Mouse (Mus musculus) retina, postnatal 1 day (tissue): ENCODE measurements around the gene Ano10.

ENCODE experiments used
- DNase-seq: peaks from one replicate; pipeline ENCODE4 v3.0.0-alpha.2; 2012

Ano10 gene

DNA sequence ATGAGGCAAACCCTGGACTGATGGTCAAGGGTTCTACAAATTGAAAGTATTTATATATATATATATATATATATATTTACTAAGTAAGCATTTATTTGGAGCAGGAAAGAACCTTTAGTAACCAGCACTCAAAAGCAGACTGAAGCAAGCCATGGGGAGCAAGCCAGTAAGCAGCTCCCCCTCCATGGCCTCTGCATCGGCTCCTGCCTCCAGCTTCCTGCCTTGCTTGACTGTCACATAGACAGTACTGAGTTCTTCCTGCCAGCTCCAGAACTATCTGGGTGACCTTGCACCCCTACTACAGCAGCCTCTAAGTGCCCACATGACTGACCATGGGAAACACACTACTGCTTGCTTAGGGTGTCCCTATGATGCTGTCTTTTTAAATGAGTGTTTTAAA, 141.7 kb downstream of the Ano10 start:
- no peak for DNase-seq

DNA sequence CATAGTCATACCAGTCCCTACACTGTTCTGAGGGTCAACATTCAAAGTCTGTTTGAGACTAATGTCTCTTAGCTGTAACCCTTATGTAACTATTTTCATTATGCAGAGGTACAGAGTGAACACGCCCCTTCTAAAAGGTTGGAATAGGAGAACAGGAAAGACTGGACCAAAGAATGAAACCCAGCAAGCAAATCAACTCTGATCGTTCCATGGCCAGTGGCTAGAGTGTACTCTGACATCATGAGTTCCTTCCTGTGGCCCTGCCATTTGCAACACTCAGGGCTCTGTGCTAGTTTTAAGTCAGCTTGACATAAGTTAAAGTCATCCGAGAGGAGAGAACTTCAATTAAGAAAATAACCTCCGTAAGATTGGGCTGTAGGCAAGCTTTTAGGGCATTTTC, 142.2 kb downstream of the Ano10 start:
- DNase-seq, result no peak

- no peak for DNase-seq
Measured at GRCm38 (mm10) chr9:122149997-122150826, 144.0 kb downstream of the Ano10 start.

DNA sequence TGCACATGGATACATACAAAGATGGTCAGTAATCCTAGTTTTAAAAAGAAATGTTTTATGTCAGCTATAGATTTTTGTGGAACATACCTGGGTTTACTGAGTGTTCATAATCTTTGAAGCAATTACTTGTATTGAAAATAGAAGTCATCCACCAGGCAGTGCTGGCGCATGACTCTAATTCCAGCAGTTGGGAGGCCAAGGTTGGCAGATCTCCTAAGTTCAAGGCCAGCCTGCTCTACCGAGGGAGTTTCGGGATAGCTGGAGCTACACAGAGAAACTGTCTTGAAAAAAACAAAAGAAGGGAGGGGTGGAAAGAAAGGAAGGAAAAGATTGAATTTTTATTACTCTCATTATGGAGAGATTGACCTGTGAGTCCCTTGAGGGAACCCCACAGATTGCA, 145.9 kb downstream of the Ano10 start:
- DNase-seq, result no peak

DNA sequence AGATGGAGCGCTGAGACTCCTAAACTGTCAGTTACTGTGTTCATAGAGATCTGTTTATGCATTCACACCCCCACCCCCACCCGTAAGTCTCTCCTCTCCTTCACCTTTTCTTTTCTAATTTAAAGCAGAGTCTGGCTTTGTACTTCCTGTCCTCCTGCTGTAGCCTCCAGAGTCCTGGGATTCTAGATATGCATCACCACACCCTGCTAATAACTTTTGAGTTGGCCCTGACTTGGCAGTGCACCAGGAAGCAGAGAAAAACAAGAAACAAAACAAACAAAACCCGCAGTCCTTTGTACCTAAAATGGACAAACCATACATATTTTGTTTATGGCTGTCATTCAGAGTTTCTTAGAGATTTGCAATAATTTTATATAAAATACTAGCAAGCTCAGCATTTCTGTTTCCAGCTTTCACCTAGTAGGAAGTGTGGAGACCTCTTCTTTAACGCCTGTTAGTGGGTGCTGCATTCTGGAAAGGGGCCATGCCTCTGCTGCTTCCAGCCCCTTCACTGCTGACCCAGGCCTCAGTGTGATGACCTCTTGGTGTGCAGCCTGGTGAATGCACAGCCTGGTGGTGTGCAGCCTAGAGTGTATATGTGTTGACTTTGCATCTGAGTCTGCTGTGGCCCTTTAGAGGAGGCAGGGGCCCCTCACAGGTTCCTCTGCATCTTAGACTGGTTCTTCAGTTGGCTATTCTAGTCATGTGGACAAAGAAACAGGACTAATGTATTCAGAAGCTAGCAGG, 147.9 kb downstream of the Ano10 start:
- no peak for DNase-seq

- DNase-seq, result no peak
Measured at GRCm38 (mm10) chr9:122145677-122146076, 148.5 kb downstream of the Ano10 start.

DNA sequence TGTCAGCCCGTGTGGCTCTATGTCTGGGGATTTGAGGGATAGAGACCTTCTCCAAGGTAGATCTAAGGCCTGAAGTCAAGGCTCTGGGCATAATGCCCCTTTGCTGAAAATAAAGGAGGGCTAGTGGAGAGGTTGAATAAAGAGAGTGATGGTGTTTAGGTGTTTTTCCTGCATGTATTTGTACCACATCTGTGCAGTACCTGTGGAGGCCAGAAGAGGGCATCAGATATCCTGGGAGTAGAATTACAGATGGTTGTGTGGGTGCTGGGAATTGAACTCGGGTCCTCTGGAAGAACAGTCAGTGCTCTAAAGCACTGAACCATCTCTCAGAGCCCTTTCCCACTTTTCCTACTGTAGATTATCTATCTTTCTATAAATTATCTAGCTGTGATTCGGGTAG, 149.4 kb downstream of the Ano10 start:
- DNase-seq, result no peak

- DNase-seq, result no peak
Measured at GRCm38 (mm10) chr9:122143219-122143618, 151.0 kb downstream of the Ano10 start.

GRCm38 (mm10) chr9:122139236-122139635, 155.0 kb downstream of the Ano10 start:
- DNase-seq, result no peak

GRCm38 (mm10) chr9:122138371-122139029, 155.7 kb downstream of the Ano10 start:
- DNase-seq, result no peak

- DNase-seq, result no peak
Measured at GRCm38 (mm10) chr9:122137960-122138359, 156.3 kb downstream of the Ano10 start.

DNA sequence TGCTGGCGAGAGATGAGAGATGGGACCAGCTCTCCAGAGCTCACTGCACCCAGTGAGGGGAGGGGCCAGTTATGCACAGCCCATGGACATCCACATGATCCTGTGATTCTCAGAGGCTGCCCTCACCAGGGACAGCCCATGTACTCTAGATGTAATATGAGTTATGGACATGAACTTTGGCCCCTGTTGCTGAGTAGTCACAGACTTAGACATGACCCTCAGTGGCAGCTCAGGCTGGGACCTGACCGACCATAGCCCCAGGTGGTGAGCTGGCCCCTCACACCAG, 158.4 kb downstream of the Ano10 start:
- no peak for DNase-seq

DNA sequence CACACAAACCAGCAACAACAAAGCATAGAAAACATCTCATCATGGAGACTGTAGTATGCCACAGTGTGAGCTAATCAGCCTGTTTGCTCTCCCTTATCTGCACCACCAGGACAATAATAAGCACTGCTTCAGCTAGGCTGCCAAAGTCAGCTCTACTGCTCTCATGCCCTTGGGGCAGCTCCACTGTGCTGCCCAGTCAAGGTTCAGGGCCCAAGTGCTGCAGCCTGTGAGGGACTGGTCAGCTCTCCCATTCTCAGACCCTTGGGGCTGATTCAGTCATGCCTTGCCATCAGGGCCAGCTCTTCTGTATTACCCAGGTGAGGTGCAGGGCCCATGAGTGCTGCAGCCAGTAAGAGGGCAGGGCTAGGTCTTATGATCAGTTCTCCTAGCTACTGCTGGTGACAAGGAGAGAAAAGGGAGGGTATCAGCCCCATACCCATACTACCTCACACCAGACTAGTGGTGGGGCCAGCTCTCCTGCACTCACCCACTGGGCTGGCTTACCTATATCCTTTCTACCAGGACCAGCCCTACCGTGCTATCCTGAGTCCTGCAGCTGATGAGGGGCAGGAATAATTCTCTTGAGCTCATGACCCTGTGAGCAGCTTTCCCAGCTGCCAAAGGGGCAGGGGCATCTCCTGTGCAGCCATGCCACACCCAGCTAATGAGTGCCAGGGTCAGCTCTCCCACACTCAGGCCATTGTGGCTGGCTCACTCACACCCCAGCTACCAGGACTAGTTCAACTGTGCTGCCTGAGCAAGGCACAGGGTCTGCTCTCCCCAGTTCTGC, 158.9 kb downstream of the Ano10 start:
- DNase-seq, result no peak

DNA sequence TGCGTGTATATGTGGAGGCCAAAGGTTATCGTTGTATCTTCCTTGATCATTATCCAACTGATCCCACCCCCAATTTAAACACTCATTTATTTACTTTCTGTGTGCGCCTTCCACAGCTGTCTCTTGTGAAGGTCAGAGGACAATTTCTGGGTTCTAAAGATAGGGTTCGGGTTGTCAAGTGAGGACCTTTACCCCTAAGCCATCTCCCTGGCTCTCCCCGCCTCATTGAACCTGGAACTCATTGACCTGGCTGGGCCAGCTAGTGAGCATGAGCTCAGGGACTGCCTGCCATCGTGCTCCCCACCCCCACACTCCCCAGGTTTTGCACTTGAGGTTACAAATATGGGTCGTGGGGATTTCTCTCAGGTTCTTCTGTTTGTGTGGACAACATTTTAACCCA, 162.1 kb downstream of the Ano10 start:
- DNase-seq, result no peak

DNA sequence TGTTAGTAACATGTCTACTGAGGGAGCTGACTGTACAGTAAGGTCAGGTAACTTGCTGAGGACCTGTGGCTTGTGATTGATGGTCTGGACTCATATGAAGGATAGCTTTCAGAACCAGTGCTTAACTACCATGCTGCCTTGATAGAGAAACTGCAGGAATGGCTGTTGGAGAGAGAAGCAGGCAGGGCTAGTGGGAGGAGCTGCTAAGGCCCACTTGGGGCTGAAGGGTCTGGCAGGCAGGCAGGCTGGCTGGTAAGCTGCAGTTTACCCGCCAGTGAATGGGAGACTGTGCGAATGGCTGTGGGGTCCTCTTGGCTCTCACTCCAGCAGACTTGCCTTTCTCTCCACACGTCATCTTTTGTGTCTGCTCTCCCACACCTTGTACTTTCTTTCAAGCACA, 163.6 kb downstream of the Ano10 start:
- DNase-seq, result no peak

DNA sequence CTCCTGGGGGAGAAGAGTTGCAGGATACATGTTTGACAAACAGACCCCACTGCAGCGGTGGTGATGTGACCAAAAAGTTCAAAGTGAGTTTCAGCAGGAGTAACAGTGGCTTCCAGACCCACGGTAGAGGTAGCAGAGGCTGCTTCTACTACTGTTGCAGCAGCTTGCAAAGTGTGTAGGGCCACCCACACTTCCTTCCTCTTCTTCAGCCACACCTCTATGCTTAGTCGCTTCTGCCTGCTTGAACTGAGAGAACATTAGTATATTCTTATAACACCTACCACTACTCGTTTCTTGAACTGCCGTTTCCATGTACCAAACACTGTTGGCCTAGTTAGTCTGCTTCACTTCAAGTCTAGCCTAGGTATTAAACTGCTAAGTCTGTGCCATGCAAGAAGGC, 165.5 kb downstream of the Ano10 start:
- no peak for DNase-seq

GRCm38 (mm10) chr9:122127271-122127785, 166.9 kb downstream of the Ano10 start:
- no peak for DNase-seq

- DNase-seq, result no peak
Measured at GRCm38 (mm10) chr9:122126790-122127189, 167.4 kb downstream of the Ano10 start.
